Mouse (Mus musculus) urinary bladder, postnatal 4 days (tissue): ENCODE results near the gene Defa35.
"Not testable (repeated sequence)": the region's sequence is repeated elsewhere in the genome, so short reads cannot be mapped to it uniquely, and the experiment has no call there.

Experiments
- DNase-seq, 2 experiments: peaks; one replicate each; pipeline ENCODE4 v3.0.0; 2021 to 2022; ENCODE audit warnings: low spot score in 2 of 2

The Defa35 gene

DNA sequence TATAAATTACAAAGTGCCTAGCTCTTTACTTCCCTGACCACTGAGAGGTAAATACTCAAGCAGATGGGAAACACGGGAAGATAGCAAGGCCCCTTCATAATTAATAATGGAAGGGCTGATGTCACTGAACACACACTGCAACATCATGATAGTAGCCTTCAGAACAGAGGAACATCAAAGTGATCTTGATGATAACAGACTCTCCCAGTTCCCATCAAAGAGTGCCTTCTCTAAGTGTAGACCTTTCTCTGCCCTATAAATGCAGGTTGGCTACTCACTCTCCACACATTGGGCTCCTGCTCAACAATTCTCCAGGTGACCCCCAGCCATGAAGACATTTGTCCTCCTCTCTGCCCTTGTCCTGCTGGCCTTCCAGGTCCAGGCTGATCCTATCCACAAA lies at the start of gene Defa35:
TSS of gene Defa35 (plus strand) at position 301 of the 400 bp plus-strand sequence.
- DNase-seq: not testable (repeated sequence)

DNA sequence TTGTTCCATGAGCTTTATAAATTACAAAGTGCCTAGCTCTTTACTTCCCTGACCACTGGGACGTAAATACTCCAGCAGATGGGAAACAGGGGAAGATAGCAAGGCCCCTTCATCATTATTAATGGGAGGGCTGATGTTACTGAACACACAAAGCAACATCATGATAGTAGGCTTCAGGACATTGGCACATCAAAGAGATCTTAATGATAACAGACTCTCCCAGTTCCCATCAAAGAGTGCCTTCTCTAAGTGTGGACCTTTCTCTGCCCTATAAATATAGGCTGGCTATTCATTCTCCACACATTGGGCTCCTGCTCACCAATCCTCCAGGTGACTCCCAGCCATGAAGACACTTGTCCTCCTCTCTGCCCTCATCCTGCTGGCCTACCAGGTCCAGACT lies 39.6 kb upstream of the Defa35 start, which contains the start of gene Defa21:
TSS of gene Defa21 (plus strand) at position 301 of the 400 bp plus-strand sequence.
- not testable (repeated sequence) for DNase-seq

DNA sequence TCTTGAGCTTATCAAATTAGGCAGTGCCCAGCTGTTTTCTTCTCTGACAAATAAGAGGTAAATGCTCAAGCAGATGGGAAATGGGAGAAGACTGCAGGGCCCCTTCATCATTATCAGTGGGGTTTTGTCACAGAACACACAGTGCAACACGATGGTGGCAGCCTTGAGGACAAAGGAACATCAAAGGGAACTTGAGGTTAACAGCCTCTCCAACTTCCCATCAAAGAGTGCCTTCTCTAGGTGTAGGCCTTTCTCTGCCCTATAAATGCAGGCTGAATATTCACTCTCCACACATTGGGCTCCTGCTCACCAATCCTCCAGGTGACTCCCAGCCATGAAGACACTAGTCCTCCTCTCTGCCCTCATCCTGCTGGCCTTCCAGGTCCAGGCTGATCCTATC lies 10.1 kb upstream of the Defa35 start, which contains the start of gene Defa23:
TSS of gene Defa23 (plus strand) at position 301 of the 400 bp plus-strand sequence.
- not testable (repeated sequence) for DNase-seq

DNA sequence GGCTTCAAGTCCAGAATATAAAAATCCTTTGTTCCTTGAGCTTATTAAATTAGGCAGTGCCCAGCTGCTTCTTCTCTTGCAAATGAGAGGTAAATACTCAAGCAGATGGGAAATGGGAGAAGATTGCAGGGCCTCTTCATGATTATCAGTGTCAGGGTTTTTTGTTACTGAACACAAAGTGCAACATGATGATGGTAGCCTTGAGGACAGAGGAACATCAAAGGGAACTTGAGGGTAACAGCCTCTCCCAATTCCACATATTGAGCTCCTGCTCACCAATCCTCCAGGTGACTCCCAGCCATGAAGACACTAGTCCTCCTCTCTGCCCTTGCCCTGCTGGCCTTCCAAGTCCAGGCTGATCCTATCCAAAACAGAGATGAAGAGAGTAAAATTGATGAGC lies 19.3 kb downstream of the Defa35 start, which contains the start of gene Defa25:
TSS of gene Defa25 (plus strand) at position 301 of the 400 bp plus-strand sequence.
- not testable (repeated sequence) for DNase-seq

DNA sequence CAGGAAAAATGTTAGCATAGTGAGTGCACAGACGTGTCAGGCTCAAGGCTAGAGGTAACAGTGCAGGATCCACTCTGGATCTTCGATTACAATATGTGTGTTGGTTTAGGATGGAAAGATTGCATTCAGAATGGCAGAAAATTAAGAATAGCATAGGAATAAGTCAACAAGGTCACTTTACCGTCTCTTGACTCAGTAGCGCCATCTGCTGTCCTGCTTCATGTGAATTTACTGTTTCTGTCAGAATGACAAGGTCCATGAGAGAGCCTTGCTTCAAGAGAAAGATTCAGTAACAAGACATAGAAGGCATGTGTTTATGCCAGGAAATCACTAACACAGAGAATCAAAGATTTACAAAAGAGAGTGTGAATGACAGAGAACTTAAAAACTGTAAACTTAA lies 28.3 kb downstream of the Defa35 start:
- no peak for DNase-seq

DNA sequence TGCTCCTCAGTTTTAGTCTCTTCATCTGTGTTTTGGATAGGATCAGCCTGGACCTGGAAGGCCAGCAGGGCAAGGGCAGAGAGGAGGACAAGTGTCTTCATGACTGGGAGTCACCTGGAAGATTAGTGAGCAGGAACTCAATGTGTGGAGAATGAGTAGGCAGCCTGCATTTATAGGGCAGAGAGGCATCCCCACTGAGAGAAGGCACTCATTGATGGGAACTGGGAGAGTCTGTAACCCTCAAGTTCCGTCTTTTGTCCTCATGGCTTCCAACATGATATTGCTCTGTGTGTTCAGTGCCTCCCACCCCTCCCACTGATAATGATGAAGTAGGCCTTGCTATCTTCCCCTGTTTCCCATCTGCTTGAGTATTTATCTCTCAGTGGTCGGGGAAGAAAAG lies 31.1 kb downstream of the Defa35 start, which contains the start of gene Gm14851:
TSS of gene Gm14851 (minus strand) at position 101 of the 400 bp plus-strand sequence.
- not testable (repeated sequence) for DNase-seq
